Mouse (Mus musculus): ENCODE data around the gene Vwc2l. TPM values are rescaled to one million over a fixed set of nuclear protein-coding genes. Genes with fewer than 3 reads are reported as not detected.

Vwc2l gene
- polyA plus RNA-seq, 1 experiment from 2014 or later = 0.06 TPM

- Histone ChIP-seq H3K9me3 (ENCODE audit: control insufficient read depth, low read length) (no peaks in the 10 kb centered on the region), H3K4me2 (replicated peaks; ENCODE audit: low read depth) (no peak overlapping the region), H3K36me3 (ENCODE audit: control insufficient read depth, insufficient read depth, low read length) (no peaks in the 10 kb centered on the region), H3K9ac (ENCODE audit: low read length) (no peak overlapping the region), H3K4me1 (replicated peaks; ENCODE audit: control insufficient read depth, insufficient read depth) (no peaks in the 10 kb centered on the region), H3K4me3 (ENCODE audit: low read depth, low read length) (no peak overlapping the region), H3K27me3 (ENCODE audit: control insufficient read depth, insufficient read depth, low read length) (no peaks in the 10 kb centered on the region), H3K27ac (replicated peaks) (no peak overlapping the region)
- DNase-seq (ENCODE audit: low spot score) (no peak), ATAC-seq (ENCODE audit: low FRiP score, low TSS enrichment) (no peak)
- TF ChIP-seq EP300 (optimal IDR thresholded peaks at IDR 0.05) (no peak), CTCF (IDR thresholded peaks at IDR 0.05; ENCODE audit: low read depth) (peak; percentile 50)
Observed at GRCm38 (mm10) chr1:70787146-70787545, 61.6 kb downstream of the Vwc2l start.

GRCm38 (mm10) chr1:70791636-70792035 is 66.1 kb downstream of the Vwc2l start:
- no peak for TF ChIP-seq EP300 (optimal IDR thresholded peaks at IDR 0.05)
- TF ChIP-seq CTCF (IDR thresholded peaks at IDR 0.05; ENCODE audit: low read depth) = no peak
- H3K36me3 ChIP-seq (ENCODE audit: control insufficient read depth, insufficient read depth, low read length) = no peaks in the 10 kb centered on the region
- no peaks in the 10 kb centered on the region for H3K27me3 ChIP-seq (ENCODE audit: control insufficient read depth, insufficient read depth, low read length)
- no peak overlapping the region for H3K27ac ChIP-seq (replicated peaks)
- no peaks in the 10 kb centered on the region for H3K4me1 ChIP-seq (replicated peaks; ENCODE audit: control insufficient read depth, insufficient read depth)
- DNase-seq (ENCODE audit: low spot score) (no peak), ATAC-seq (ENCODE audit: low FRiP score, low TSS enrichment) (no peak)
- H3K9ac ChIP-seq (ENCODE audit: low read length) = no peak overlapping the region
- no peak overlapping the region for H3K4me2 ChIP-seq (replicated peaks; ENCODE audit: low read depth)
- WGBS = 84% methylated on average over 5 of the region's 5 CpGs
- no peak overlapping the region for H3K4me3 ChIP-seq (ENCODE audit: low read depth, low read length)
- no peaks in the 10 kb centered on the region for H3K9me3 ChIP-seq (ENCODE audit: control insufficient read depth, low read length)

GRCm38 (mm10) chr1:70795094-70795493 is 69.6 kb downstream of the Vwc2l start:
- no peak for ATAC-seq (ENCODE audit: low FRiP score, low TSS enrichment)
- DNase-seq (ENCODE audit: low spot score) = no peak
- WGBS = 81% methylated on average over 4 of the region's 4 CpGs

GRCm38 (mm10) chr1:70803401-70803800 is 77.9 kb downstream of the Vwc2l start:
- no peak overlapping the region for H3K4me3 ChIP-seq (ENCODE audit: low read depth, low read length)
- DNase-seq (ENCODE audit: low spot score) (no peak), ATAC-seq (ENCODE audit: low FRiP score, low TSS enrichment) (no peak)

More at GRCm38 (mm10) chr1:70795094-70795493, 69.6 kb downstream of the Vwc2l start:
- H3K27ac ChIP-seq (replicated peaks) = no peak overlapping the region
- no peak for TF ChIP-seq EP300 (optimal IDR thresholded peaks at IDR 0.05)
- TF ChIP-seq CTCF (IDR thresholded peaks at IDR 0.05; ENCODE audit: low read depth) = no peak
- no peak overlapping the region for H3K4me2 ChIP-seq (replicated peaks; ENCODE audit: low read depth)
- no peak overlapping the region for H3K4me3 ChIP-seq (ENCODE audit: low read depth, low read length)
- no peaks in the 10 kb centered on the region for H3K9me3 ChIP-seq (ENCODE audit: control insufficient read depth, low read length)
- no peaks in the 10 kb centered on the region for H3K36me3 ChIP-seq (ENCODE audit: control insufficient read depth, insufficient read depth, low read length)
- H3K27me3 ChIP-seq (ENCODE audit: control insufficient read depth, insufficient read depth, low read length) = no peaks in the 10 kb centered on the region
- H3K4me1 ChIP-seq (replicated peaks; ENCODE audit: control insufficient read depth, insufficient read depth) = no peaks in the 10 kb centered on the region
- H3K9ac ChIP-seq (ENCODE audit: low read length) = no peak overlapping the region

GRCm38 (mm10) chr1:70823111-70823510 is 97.6 kb downstream of the Vwc2l start:
- Histone ChIP-seq H3K9me3 (ENCODE audit: control insufficient read depth, low read length) (no peaks in the 10 kb centered on the region), H3K27me3 (ENCODE audit: control insufficient read depth, insufficient read depth, low read length) (no peaks in the 10 kb centered on the region), H3K27ac (replicated peaks) (no peak overlapping the region), H3K4me1 (replicated peaks; ENCODE audit: control insufficient read depth, insufficient read depth) (no peaks in the 10 kb centered on the region), H3K36me3 (ENCODE audit: control insufficient read depth, insufficient read depth, low read length) (no peaks in the 10 kb centered on the region), H3K4me2 (replicated peaks; ENCODE audit: low read depth) (no peak overlapping the region), H3K4me3 (ENCODE audit: low read depth, low read length) (no peak overlapping the region), H3K9ac (ENCODE audit: low read length) (no peak overlapping the region)
- no peak for DNase-seq (ENCODE audit: low spot score)
- 39% methylated on average over 2 of the region's 2 CpGs for WGBS
- TF ChIP-seq CTCF (IDR thresholded peaks at IDR 0.05; ENCODE audit: low read depth) = no peak
- TF ChIP-seq EP300 (optimal IDR thresholded peaks at IDR 0.05) = no peak
- ATAC-seq (ENCODE audit: low FRiP score, low TSS enrichment) = no peak

More at GRCm38 (mm10) chr1:70803401-70803800, 77.9 kb downstream of the Vwc2l start:
- Histone ChIP-seq H3K27ac (replicated peaks) (no peak overlapping the region), H3K36me3 (ENCODE audit: control insufficient read depth, insufficient read depth, low read length) (no peaks in the 10 kb centered on the region), H3K27me3 (ENCODE audit: control insufficient read depth, insufficient read depth, low read length) (no peaks in the 10 kb centered on the region), H3K9me3 (ENCODE audit: control insufficient read depth, low read length) (no peaks in the 10 kb centered on the region), H3K4me2 (replicated peaks; ENCODE audit: low read depth) (no peak overlapping the region), H3K4me1 (replicated peaks; ENCODE audit: control insufficient read depth, insufficient read depth) (no peaks in the 10 kb centered on the region), H3K9ac (ENCODE audit: low read length) (no peak overlapping the region)
- TF ChIP-seq CTCF (IDR thresholded peaks at IDR 0.05; ENCODE audit: low read depth) = no peak
- no peak for TF ChIP-seq EP300 (optimal IDR thresholded peaks at IDR 0.05)
- 57% methylated on average over 3 of the region's 3 CpGs for WGBS

- TF ChIP-seq EP300 (optimal IDR thresholded peaks at IDR 0.05) (no peak), CTCF (IDR thresholded peaks at IDR 0.05; ENCODE audit: low read depth) (no peak)
- Histone ChIP-seq H3K27me3 (ENCODE audit: control insufficient read depth, insufficient read depth, low read length) (no peaks in the 10 kb centered on the region), H3K9ac (ENCODE audit: low read length) (no peak overlapping the region), H3K36me3 (ENCODE audit: control insufficient read depth, insufficient read depth, low read length) (no peaks in the 10 kb centered on the region), H3K4me3 (ENCODE audit: low read depth, low read length) (no peak overlapping the region), H3K4me1 (replicated peaks; ENCODE audit: control insufficient read depth, insufficient read depth) (no peaks in the 10 kb centered on the region), H3K27ac (replicated peaks) (no peak overlapping the region), H3K4me2 (replicated peaks; ENCODE audit: low read depth) (no peak overlapping the region), H3K9me3 (ENCODE audit: control insufficient read depth, low read length) (no peaks in the 10 kb centered on the region)
- no peak for DNase-seq (ENCODE audit: low spot score)
- 81% methylated on average over 3 of the region's 3 CpGs for WGBS
- no peak for ATAC-seq (ENCODE audit: low FRiP score, low TSS enrichment)
Observed at GRCm38 (mm10) chr1:70833262-70833661, 107.7 kb downstream of the Vwc2l start.
